Mouse (Mus musculus): ENCODE measurements around the gene Gpr157.

The Gpr157 gene

GRCm38 (mm10) chr4:150152483-150152882, 65.3 kb downstream of the Gpr157 start:
- no peak for DNase-seq

GRCm38 (mm10) chr4:150155301-150155700, 68.1 kb downstream of the Gpr157 start:
- DNase-seq: no peak
